Mouse (Mus musculus) stomach, embryonic 14.5 days (tissue): ENCODE measurements at regions not wholly inside any gene's neighbourhood (a gene's known extent, or its start where the extent isn't known, plus 50 kb on each side); places are given as distances from the start of the nearest gene placed in this dataset.

Experiments used
- ATAC-seq: fragments of 200-750 bp; cut with Nextera tagmentation; 2 replicates; pipeline ENCODE4 v1.8.0; 2017; ENCODE audit warnings: low read depth, moderate TSS enrichment; ENCODE audit not compliant: insufficient number of reproducible peaks, insufficient read depth, low FRiP score
- H3K27ac ChIP-seq: fragments of 300-500 bp; sonication (generic); 2 replicates; pipeline ENCODE4 v1.5.1; 2014; ENCODE audit warnings: mild to moderate bottlenecking, low read length, moderate library complexity, mixed read lengths
- H3K27me3 ChIP-seq: fragments of 300-500 bp; sonication (generic); 2 replicates; pipeline ENCODE4 v1.6.1; 2014; ENCODE audit warnings: low read length, control low read depth, mixed read lengths; ENCODE audit not compliant: control insufficient read depth, insufficient read depth
- H3K36me3 ChIP-seq: fragments of 300-500 bp; sonication (generic); 2 replicates; pipeline ENCODE4 v1.6.1; 2014; ENCODE audit warnings: mild to moderate bottlenecking, control low read depth, low read length, moderate library complexity, mixed read lengths; ENCODE audit not compliant: control insufficient read depth, insufficient read depth
- H3K4me1 ChIP-seq: fragments of 300-500 bp; sonication (generic); 2 replicates; pipeline ENCODE4 v1.6.1; 2014; ENCODE audit warnings: low read length, control low read depth, mixed read lengths; ENCODE audit not compliant: control insufficient read depth, insufficient read depth
- H3K4me2 ChIP-seq: fragments of 300-500 bp; sonication (generic); replicated peaks from 2 replicates; pipeline ENCODE4 v1.6.1; 2014; ENCODE audit warnings: low read depth, low read length, control low read depth
- H3K4me3 ChIP-seq: fragments of 300-500 bp; sonication (generic); 2 replicates; pipeline ENCODE4 v1.5.1; 2014; ENCODE audit warnings: low read depth, low read length, control low read depth
- H3K9ac ChIP-seq: fragments of 300-500 bp; sonication (generic); replicated peaks from 2 replicates; pipeline ENCODE4 v1.6.1; 2014; ENCODE audit warnings: low read depth, mild to moderate bottlenecking, control low read depth, low read length, moderate library complexity, mixed read lengths
- H3K9me3 ChIP-seq: fragments of 300-500 bp; sonication (generic); 2 replicates; pipeline ENCODE4 v1.6.1; 2016; ENCODE audit warnings: low read depth, low read length, control low read depth; ENCODE audit not compliant: control insufficient read depth
- WGBS: fragments of 180-500 bp; shearing (Covaris S2); extraction: QIAGEN DNeasy Blood & Tissue Kit; methylation state at CpG from one replicate; pipeline ENCODE4 v1.1.7; 2014; 5-methylcytosine and 5-hydroxymethylcytosine counted together

GRCm38 (mm10) chr6:127275430-127275784, 123.4 kb upstream of the Ccnd2 start:
- H3K4me1 ChIP-seq = no peaks in the 10 kb centered on the region
- no peaks in the 10 kb centered on the region for H3K9me3 ChIP-seq
- no peak overlapping the region for H3K4me3 ChIP-seq
- H3K27me3 ChIP-seq = no peaks in the 10 kb centered on the region
- H3K36me3 ChIP-seq = no peaks in the 10 kb centered on the region
- 86% methylated on average over 2 of the region's 2 CpGs for WGBS
- no peak overlapping the region for H3K9ac ChIP-seq
- H3K4me2 ChIP-seq = no peak overlapping the region
- no peak overlapping the region for H3K27ac ChIP-seq
- no peak for ATAC-seq

GRCm38 (mm10) chr6:127276362-127276761, 124.4 kb upstream of the Ccnd2 start:
- Histone ChIP-seq H3K36me3 (no peaks in the 10 kb centered on the region), H3K9me3 (no peaks in the 10 kb centered on the region), H3K9ac (no peak overlapping the region), H3K4me2 (no peak overlapping the region), H3K4me3 (no peak overlapping the region), H3K27me3 (no peaks in the 10 kb centered on the region), H3K27ac (no peak overlapping the region), H3K4me1 (no peaks in the 10 kb centered on the region)
- ATAC-seq = no peak
- WGBS = 86% methylated on average over 4 of the region's 4 CpGs

GRCm38 (mm10) chr6:127278402-127278801, 126.4 kb upstream of the Ccnd2 start:
- Histone ChIP-seq H3K9ac (no peak overlapping the region), H3K9me3 (no peaks in the 10 kb centered on the region), H3K36me3 (no peaks in the 10 kb centered on the region), H3K4me3 (no peak overlapping the region), H3K27ac (no peak overlapping the region), H3K4me1 (no peaks in the 10 kb centered on the region), H3K4me2 (no peak overlapping the region), H3K27me3 (no peaks in the 10 kb centered on the region)
- ATAC-seq = no peak
- 85% methylated on average over 4 of the region's 4 CpGs for WGBS

- ATAC-seq = no peak
- Histone ChIP-seq H3K4me1 (peaks cover 6% of the 10 kb centered on the region; the same call in 1 of the 2 replicates), H3K9me3 (no peaks in the 10 kb centered on the region), H3K9ac (no peak overlapping the region), H3K36me3 (no peaks in the 10 kb centered on the region), H3K27me3 (no peaks in the 10 kb centered on the region), H3K4me3 (no peak overlapping the region), H3K27ac (no peak overlapping the region), H3K4me2 (no peak overlapping the region)
- 50% methylated on average over 6 of the region's 6 CpGs for WGBS
Measured at GRCm38 (mm10) chr6:127284226-127284625, 132.2 kb upstream of the Ccnd2 start.

GRCm38 (mm10) chr6:127286681-127287476, 134.9 kb upstream of the Ccnd2 start:
- Histone ChIP-seq H3K4me1 (peaks cover 6% of the 10 kb centered on the region; the same call in 1 of the 2 replicates), H3K4me3 (no peak overlapping the region), H3K4me2 (no peak overlapping the region), H3K36me3 (no peaks in the 10 kb centered on the region), H3K9ac (no peak overlapping the region), H3K27ac (no peak overlapping the region; the same call in 1 of the 2 replicates), H3K27me3 (no peaks in the 10 kb centered on the region), H3K9me3 (no peaks in the 10 kb centered on the region)
- 45% methylated on average over 12 of the region's 12 CpGs for WGBS
- no peak for ATAC-seq

GRCm38 (mm10) chr6:127288946-127289345, 137.0 kb upstream of the Ccnd2 start:
- Histone ChIP-seq H3K36me3 (no peaks in the 10 kb centered on the region), H3K27me3 (no peaks in the 10 kb centered on the region), H3K4me1 (peaks cover 6% of the 10 kb centered on the region; the same call in 1 of the 2 replicates), H3K4me3 (no peak overlapping the region), H3K4me2 (no peak overlapping the region), H3K9me3 (no peaks in the 10 kb centered on the region), H3K27ac (no peak overlapping the region), H3K9ac (no peak overlapping the region)
- ATAC-seq = no peak
- WGBS = 86% methylated on average over 3 of the region's 3 CpGs

GRCm38 (mm10) chr6:127291937-127292336, 139.9 kb upstream of the Ccnd2 start:
- Histone ChIP-seq H3K27me3 (no peaks in the 10 kb centered on the region), H3K27ac (no peak overlapping the region), H3K36me3 (no peaks in the 10 kb centered on the region), H3K9me3 (no peaks in the 10 kb centered on the region), H3K4me1 (no peaks in the 10 kb centered on the region), H3K4me3 (no peak overlapping the region), H3K4me2 (no peak overlapping the region), H3K9ac (no peak overlapping the region)
- no peak for ATAC-seq
- 22% methylated on average over 7 of the region's 7 CpGs for WGBS

GRCm38 (mm10) chr6:127293829-127294228, 141.8 kb upstream of the Ccnd2 start:
- Histone ChIP-seq H3K9ac (no peak overlapping the region), H3K36me3 (no peaks in the 10 kb centered on the region), H3K9me3 (no peaks in the 10 kb centered on the region), H3K4me3 (no peak overlapping the region), H3K4me1 (no peaks in the 10 kb centered on the region), H3K27me3 (no peaks in the 10 kb centered on the region), H3K27ac (no peak overlapping the region), H3K4me2 (no peak overlapping the region)
- no peak for ATAC-seq
- WGBS = 62% methylated on average over 2 of the region's 2 CpGs

GRCm38 (mm10) chr6:127298105-127298504, 146.1 kb upstream of the Ccnd2 start:
- WGBS = 59% methylated on average over 7 of the region's 7 CpGs

More at GRCm38 (mm10) chr6:127298105-127298504, 146.1 kb upstream of the Ccnd2 start:
- Histone ChIP-seq H3K9ac (no peak overlapping the region), H3K27me3 (no peaks in the 10 kb centered on the region), H3K27ac (no peak overlapping the region), H3K4me1 (no peaks in the 10 kb centered on the region), H3K4me2 (no peak overlapping the region), H3K9me3 (no peaks in the 10 kb centered on the region), H3K36me3 (no peaks in the 10 kb centered on the region), H3K4me3 (no peak overlapping the region)
- no peak for ATAC-seq
